Mouse (Mus musculus) limb, embryonic 15.5 days (tissue): ENCODE measurements around the gene Pttg1. TPM values are rescaled to one million over a fixed set of nuclear protein-coding genes. Genes with fewer than 3 reads are reported as not detected.

ENCODE experiments used
- microRNA counts: library from miRNA; unstranded; fragments of <30 nt; microRNA quantifications from one replicate; lab custom pipeline; 2016
- microRNA-seq: library from miRNA; unstranded; fragments of <30 nt; microRNA quantifications from one replicate; pipeline ENCODE4, GENCODE M21; 2016
- polyA plus RNA-seq: library from polyadenylated mRNA; unstranded; fragments of >200 nt; fragmentation: Nextera tagmentation; extraction: Ambion mirVana; gene quantifications from 2 replicates; pipeline ENCODE4 v1.2.1, GENCODE M21; 2015

Pttg1 gene
- polyA plus RNA-seq, 1 experiment from 2014 or later, result 74.1 TPM

MicroRNA genes within 50 kb of the gene (microRNA counts, 519-probe panel; counts per million panel counts)
- 2,965 counts per million, percentile 68 among the panel's probes with 10 or more counts for microRNA mmu-miR-146a (lab: Ali Mortazavi, UCI)

Small RNA genes lying within 50 kb of the gene (microRNA-seq; reads per million reads assigned to microRNA genes)
- gene Mir146, result 79.6 reads per million, percentile 47 among the genes with 10 or more reads in this experiment

Other genes starting within 250 kb of the Pttg1 start
- 55.0 and 60.2 TPM in 2 replicates for gene Slu7, start 7.5 kb upstream of the Pttg1 start, polyA plus RNA-seq
- gene C1qtnf2, start 48.0 kb upstream of the Pttg1 start, polyA plus RNA-seq, result 58.0 and 58.9 TPM in 2 replicates
- 9.5 and 11.3 TPM in 2 replicates for gene Ccnjl, start 102.5 kb upstream of the Pttg1 start, polyA plus RNA-seq
- gene 4933415A04Rik, start 160.8 kb upstream of the Pttg1 start, polyA plus RNA-seq, result 2.2 and 2.8 TPM in 2 replicates
- gene Fabp6, start 175.3 kb upstream of the Pttg1 start, polyA plus RNA-seq, result 0.59 and 2.1 TPM in 2 replicates